Mouse (Mus musculus) midbrain, embryonic 15.5 days (tissue): ENCODE measurements around the gene Tmem186. TPM values are rescaled to one million over a fixed set of nuclear protein-coding genes. Genes with fewer than 3 reads are reported as not detected.

Source experiments
- ATAC-seq: fragments of 200-750 bp; cut with Nextera tagmentation; replicated peaks from 2 replicates; pipeline ENCODE4 v1.8.0; 2017; ENCODE audit warnings: moderate TSS enrichment
- H3K27ac ChIP-seq: fragments of 300-500 bp; sonication (generic); 2 replicates; pipeline ENCODE4 v1.5.1; 2015; ENCODE audit warnings: mild to moderate bottlenecking, inconsistent platforms
- H3K27me3 ChIP-seq: fragments of 300-500 bp; sonication (generic); replicated peaks from 2 replicates; pipeline ENCODE4 v1.6.1; 2015; ENCODE audit warnings: inconsistent platforms
- H3K36me3 ChIP-seq: fragments of 300-500 bp; sonication (generic); replicated peaks from 2 replicates; pipeline ENCODE4 v1.6.1; 2015; ENCODE audit warnings: inconsistent platforms
- H3K4me1 ChIP-seq: fragments of 300-500 bp; sonication (generic); 2 replicates; pipeline ENCODE4 v1.6.1; 2015; ENCODE audit warnings: inconsistent platforms
- H3K4me2 ChIP-seq: fragments of 300-500 bp; sonication (generic); 2 replicates; pipeline ENCODE4 v1.6.1; 2015; ENCODE audit warnings: inconsistent platforms, mild to moderate bottlenecking, moderate library complexity
- H3K4me3 ChIP-seq: fragments of 300-500 bp; sonication (generic); 2 replicates; pipeline ENCODE4 v1.5.1; 2015; ENCODE audit warnings: mild to moderate bottlenecking, inconsistent platforms
- H3K9ac ChIP-seq: fragments of 300-500 bp; sonication (generic); 2 replicates; pipeline ENCODE4 v1.6.1; 2015; ENCODE audit warnings: mild to moderate bottlenecking, inconsistent platforms
- H3K9me3 ChIP-seq: fragments of 300-500 bp; sonication (generic); 2 replicates; pipeline ENCODE4 v1.6.1; 2016; ENCODE audit warnings: inconsistent platforms
- WGBS: fragments of 180-500 bp; shearing (Covaris S2); methylation state at CpG from one replicate; pipeline ENCODE4 v1.1.7; 2015; ENCODE audit warnings: mixed read lengths; 5-methylcytosine and 5-hydroxymethylcytosine counted together
- polyA plus RNA-seq: library from polyadenylated mRNA; unstranded; fragments of >200 nt; fragmentation: Nextera tagmentation; extraction: Ambion mirVana; gene quantifications from 2 replicates; pipeline ENCODE4 v1.2.1, GENCODE M21; 2015

Gene Tmem186
- polyA plus RNA-seq, 1 experiment from 2014 or later, result 25.3 TPM

- Histone ChIP-seq H3K4me1 (peaks cover 29% of the 10 kb centered on the region), H3K9ac (peak overlapping the region; percentile 78), H3K4me2 (peak overlapping the region; percentile 94), H3K4me3 (peak overlapping the region; percentile 93), H3K27ac (peak overlapping the region; percentile 87), H3K27me3 (no peaks in the 10 kb centered on the region), H3K9me3 (no peaks in the 10 kb centered on the region), H3K36me3 (no peaks in the 10 kb centered on the region; the same call in 1 of the 2 replicates)
- WGBS, result 0% methylated on average over 13 of the region's 13 CpGs
- peak; percentile 32 for ATAC-seq
These were observed 670 bp downstream of the Tmem186 start for GRCm38 (mm10) chr16:8636867-8637216.

- 91% methylated on average over 5 of the region's 5 CpGs for WGBS
These were observed 6.1 kb downstream of the Tmem186 start for GRCm38 (mm10) chr16:8631428-8631827.

GRCm38 (mm10) chr16:8630419-8630818, 7.1 kb downstream of the Tmem186 start:
- Histone ChIP-seq H3K9me3 (no peaks in the 10 kb centered on the region), H3K9ac (no peak overlapping the region), H3K4me1 (peaks cover 2% of the 10 kb centered on the region; the same call in 1 of the 2 replicates), H3K4me2 (no peak overlapping the region), H3K4me3 (no peak overlapping the region), H3K36me3 (no peaks in the 10 kb centered on the region; the same call in 1 of the 2 replicates), H3K27me3 (no peaks in the 10 kb centered on the region), H3K27ac (no peak overlapping the region)
- no peak for ATAC-seq
- WGBS, result 81% methylated on average over 2 of the region's 2 CpGs

More at GRCm38 (mm10) chr16:8631428-8631827, 6.1 kb downstream of the Tmem186 start:
- no peak overlapping the region for H3K27ac ChIP-seq
- H3K4me1 ChIP-seq, result peaks cover 12% of the 10 kb centered on the region
- no peaks in the 10 kb centered on the region for H3K27me3 ChIP-seq
- ATAC-seq, result no peak
- H3K9me3 ChIP-seq, result no peaks in the 10 kb centered on the region
- no peak overlapping the region for H3K4me3 ChIP-seq
- no peak overlapping the region for H3K9ac ChIP-seq
- no peak overlapping the region for H3K4me2 ChIP-seq
- no peaks in the 10 kb centered on the region; the same call in 1 of the 2 replicates for H3K36me3 ChIP-seq

- no peak for ATAC-seq
- WGBS, result 76% methylated on average over 16 of the region's 16 CpGs
- 0 out of 2 replicates have a peak, but pooled peaks cover 8% of the 10 kb centered on the region for H3K36me3 ChIP-seq
These were observed 17.0 kb downstream of the Tmem186 start for GRCm38 (mm10) chr16:8620315-8621115.

GRCm38 (mm10) chr16:8619659-8620314, 17.7 kb downstream of the Tmem186 start:
- H3K9ac ChIP-seq, result no peak overlapping the region
- no peak overlapping the region for H3K27ac ChIP-seq
- no peaks in the 10 kb centered on the region for H3K27me3 ChIP-seq
- no peak for ATAC-seq
- H3K36me3 ChIP-seq, result 0 out of 2 replicates have a peak, but pooled peaks cover 8% of the 10 kb centered on the region
- no peak overlapping the region for H3K4me3 ChIP-seq
- H3K4me1 ChIP-seq, result no peaks in the 10 kb centered on the region
- WGBS, result 31% methylated on average over 10 of the region's 10 CpGs
- no peak overlapping the region for H3K4me2 ChIP-seq
- no peaks in the 10 kb centered on the region for H3K9me3 ChIP-seq

More at GRCm38 (mm10) chr16:8620315-8621115, 17.0 kb downstream of the Tmem186 start:
- H3K4me2 ChIP-seq, result no peak overlapping the region
- no peak overlapping the region for H3K27ac ChIP-seq
- no peaks in the 10 kb centered on the region for H3K4me1 ChIP-seq
- no peak overlapping the region for H3K9ac ChIP-seq
- H3K27me3 ChIP-seq, result no peaks in the 10 kb centered on the region
- H3K4me3 ChIP-seq, result no peak overlapping the region
- H3K9me3 ChIP-seq, result no peaks in the 10 kb centered on the region

- H3K9ac ChIP-seq, result no peak overlapping the region
- no peak overlapping the region for H3K4me3 ChIP-seq
- no peak overlapping the region for H3K27ac ChIP-seq
- H3K4me1 ChIP-seq, result no peaks in the 10 kb centered on the region
- H3K27me3 ChIP-seq, result no peaks in the 10 kb centered on the region
- H3K4me2 ChIP-seq, result no peak overlapping the region
- 0 out of 2 replicates have a peak, but pooled peaks cover under 1% of the 10 kb centered on the region for H3K36me3 ChIP-seq
- H3K9me3 ChIP-seq, result no peaks in the 10 kb centered on the region
- no peak for ATAC-seq
- 86% methylated on average over 3 of the region's 3 CpGs for WGBS
These were observed 24.1 kb downstream of the Tmem186 start for GRCm38 (mm10) chr16:8613447-8613846.

- 91% methylated on average over 4 of the region's 4 CpGs for WGBS
These were observed 24.5 kb downstream of the Tmem186 start for GRCm38 (mm10) chr16:8613039-8613438.

GRCm38 (mm10) chr16:8612214-8613005, 25.1 kb downstream of the Tmem186 start:
- Histone ChIP-seq H3K9me3 (no peaks in the 10 kb centered on the region), H3K9ac (no peak overlapping the region), H3K27ac (no peak overlapping the region), H3K4me2 (no peak overlapping the region), H3K36me3 (no peaks in the 10 kb centered on the region), H3K4me1 (no peaks in the 10 kb centered on the region), H3K27me3 (no peaks in the 10 kb centered on the region), H3K4me3 (no peak overlapping the region)
- ATAC-seq, result no peak
- 87% methylated on average over 8 of the region's 8 CpGs for WGBS

More at GRCm38 (mm10) chr16:8613039-8613438, 24.5 kb downstream of the Tmem186 start:
- Histone ChIP-seq H3K9me3 (no peaks in the 10 kb centered on the region), H3K9ac (no peak overlapping the region), H3K27me3 (no peaks in the 10 kb centered on the region), H3K4me2 (no peak overlapping the region), H3K4me1 (no peaks in the 10 kb centered on the region), H3K4me3 (no peak overlapping the region), H3K27ac (no peak overlapping the region), H3K36me3 (no peaks in the 10 kb centered on the region)
- no peak for ATAC-seq

- H3K27me3 ChIP-seq, result no peaks in the 10 kb centered on the region
- WGBS, result 93% methylated on average over 3 of the region's 3 CpGs
- H3K4me1 ChIP-seq, result no peaks in the 10 kb centered on the region
- H3K4me2 ChIP-seq, result no peak overlapping the region
- no peaks in the 10 kb centered on the region for H3K9me3 ChIP-seq
- 0 out of 2 replicates have a peak, but pooled peaks cover 2% of the 10 kb centered on the region for H3K36me3 ChIP-seq
- no peak overlapping the region for H3K4me3 ChIP-seq
- H3K27ac ChIP-seq, result no peak overlapping the region
- no peak overlapping the region for H3K9ac ChIP-seq
- no peak for ATAC-seq
These were observed 27.1 kb downstream of the Tmem186 start for GRCm38 (mm10) chr16:8610397-8610796.

GRCm38 (mm10) chr16:8603789-8604188, 33.7 kb downstream of the Tmem186 start:
- Histone ChIP-seq H3K9ac (no peak overlapping the region), H3K4me2 (no peak overlapping the region), H3K27me3 (no peaks in the 10 kb centered on the region), H3K9me3 (no peaks in the 10 kb centered on the region), H3K36me3 (0 out of 2 replicates have a peak, but pooled peaks cover 14% of the 10 kb centered on the region), H3K27ac (no peak overlapping the region), H3K4me3 (no peak overlapping the region), H3K4me1 (no peaks in the 10 kb centered on the region)
- 98% methylated on average over 3 of the region's 3 CpGs for WGBS
- no peak for ATAC-seq

GRCm38 (mm10) chr16:8597516-8597915, 40.0 kb downstream of the Tmem186 start:
- Histone ChIP-seq H3K27me3 (no peaks in the 10 kb centered on the region), H3K4me1 (no peaks in the 10 kb centered on the region), H3K36me3 (0 out of 2 replicates have a peak, but pooled peaks cover 7% of the 10 kb centered on the region), H3K4me2 (no peak overlapping the region), H3K27ac (no peak overlapping the region), H3K4me3 (no peak overlapping the region), H3K9ac (no peak overlapping the region), H3K9me3 (no peaks in the 10 kb centered on the region)
- no peak for ATAC-seq
- WGBS, result 90% methylated on average over 5 of the region's 5 CpGs

- no peaks in the 10 kb centered on the region for H3K4me1 ChIP-seq
- H3K27ac ChIP-seq, result no peak overlapping the region
- WGBS, result 64% methylated on average over 4 of the region's 4 CpGs
- no peak overlapping the region for H3K4me3 ChIP-seq
- no peak overlapping the region for H3K4me2 ChIP-seq
- ATAC-seq, result no peak
- no peak overlapping the region for H3K9ac ChIP-seq
- H3K9me3 ChIP-seq, result no peaks in the 10 kb centered on the region
- 0 out of 2 replicates have a peak, but pooled peaks cover 3% of the 10 kb centered on the region for H3K36me3 ChIP-seq
- H3K27me3 ChIP-seq, result no peaks in the 10 kb centered on the region
These were observed 41.2 kb downstream of the Tmem186 start for GRCm38 (mm10) chr16:8596336-8596735.
